Mouse (Mus musculus) T-helper 17 cell (primary cell): ENCODE measurements at regions not wholly inside any gene's neighbourhood (a gene's known extent, or its start where the extent isn't known, plus 50 kb on each side); places are given as distances from the start of the nearest gene placed in this dataset.
"Not testable (repeated sequence)": the region's sequence is repeated elsewhere in the genome, so short reads cannot be mapped to it uniquely, and the experiment has no call there.

Experiments
- in situ Hi-C, 2 experiments: fragments of 300-600 bp; cut with MboI, MseI; formaldehyde crosslinking; loops; 1 replicate in 1 of 2; 2 replicates in 1 of 2; pipeline ENCODE4 v1.15.1; 2025; ENCODE audit warnings: high pct_unique_total_duplicates in 2 of 2

- in situ Hi-C loops = no loop called here
Observed at GRCm38 (mm10) chr12:95384248-95384964, 307.6 kb upstream of the Flrt2 start.

GRCm38 (mm10) chr12:95385688-95386087 lies 306.3 kb upstream of the Flrt2 start:
- in situ Hi-C loops = no loop called here

- in situ Hi-C loops = no loop called here
Observed at GRCm38 (mm10) chr12:95388185-95388584, 303.8 kb upstream of the Flrt2 start.

GRCm38 (mm10) chr12:95392821-95393220 lies 299.2 kb upstream of the Flrt2 start:
- in situ Hi-C loops = no loop called here

GRCm38 (mm10) chr12:95394991-95395530 lies 297.0 kb upstream of the Flrt2 start:
- in situ Hi-C loops = no loop called here

GRCm38 (mm10) chr12:95420861-95421260 lies 271.2 kb upstream of the Flrt2 start:
- in situ Hi-C loops = no loop called here

GRCm38 (mm10) chr12:95424739-95425138 lies 267.3 kb upstream of the Flrt2 start:
- in situ Hi-C loops = no loop called here

- in situ Hi-C loops = no loop called here
Observed at GRCm38 (mm10) chr12:95437226-95437625, 254.8 kb upstream of the Flrt2 start.

- in situ Hi-C loops = no loop called here
Observed at GRCm38 (mm10) chr12:95457480-95457879, 234.5 kb upstream of the Flrt2 start.

GRCm38 (mm10) chr12:95466502-95467490 lies 225.2 kb upstream of the Flrt2 start:
- in situ Hi-C loops = no loop called here

GRCm38 (mm10) chr12:95469897-95470296 lies 222.1 kb upstream of the Flrt2 start:
- in situ Hi-C loops = loop anchor here in 1 of 2 experiments (5.0 kb wide), 1 partner anchor 98 kb away; no protein-coding TSS in a partner anchor

- in situ Hi-C loops = loop anchor here in 1 of 2 experiments (10.0 kb wide), 1 partner anchor 988 kb away; no protein-coding TSS in a partner anchor
Observed at GRCm38 (mm10) chr12:95486502-95486901, 205.5 kb upstream of the Flrt2 start.

- in situ Hi-C loops = loop anchor here in 1 of 2 experiments (10.0 kb wide), 1 partner anchor 986 kb away; no protein-coding TSS in a partner anchor
Observed at GRCm38 (mm10) chr12:95488371-95488770, 203.7 kb upstream of the Flrt2 start.

- in situ Hi-C loops = loop anchor here in 1 of 2 experiments (10.0 kb wide), 1 partner anchor 985 kb away; no protein-coding TSS in a partner anchor
Observed at GRCm38 (mm10) chr12:95489374-95489773, 202.7 kb upstream of the Flrt2 start.

GRCm38 (mm10) chr12:95489848-95490247 lies 202.2 kb upstream of the Flrt2 start:
- in situ Hi-C loops = loop anchor here in 1 of 2 experiments (10.0 kb wide), 1 partner anchor 985 kb away; no protein-coding TSS in a partner anchor

- in situ Hi-C loops = not testable (repeated sequence)
Observed at GRCm38 (mm10) chr12:95491806-95492436, 200.1 kb upstream of the Flrt2 start.

- in situ Hi-C loops = no loop called here
Observed at GRCm38 (mm10) chr12:95501443-95501842, 190.6 kb upstream of the Flrt2 start.

- in situ Hi-C loops = no loop called here
Observed at GRCm38 (mm10) chr12:95520008-95520407, 172.0 kb upstream of the Flrt2 start.

GRCm38 (mm10) chr12:95522052-95522451 lies 170.0 kb upstream of the Flrt2 start:
- in situ Hi-C loops = no loop called here

- in situ Hi-C loops = no loop called here
Observed at GRCm38 (mm10) chr12:95533888-95534639, 158.0 kb upstream of the Flrt2 start.
